Mouse (Mus musculus) liver, embryonic 14.5 days (tissue): ENCODE results near the gene Rcan1.

Source experiments
- CTCF ChIP-seq: IDR thresholded peaks from 2 replicates; pipeline ENCODE4 v1.5.1; 2016; ENCODE audit warnings: antibody characterized with exemption, low read depth, control low read depth
- EP300 ChIP-seq: IDR thresholded peaks from 2 replicates; pipeline ENCODE4 v1.6.1; 2016; ENCODE audit warnings: antibody characterized with exemption, low read depth

DNA sequence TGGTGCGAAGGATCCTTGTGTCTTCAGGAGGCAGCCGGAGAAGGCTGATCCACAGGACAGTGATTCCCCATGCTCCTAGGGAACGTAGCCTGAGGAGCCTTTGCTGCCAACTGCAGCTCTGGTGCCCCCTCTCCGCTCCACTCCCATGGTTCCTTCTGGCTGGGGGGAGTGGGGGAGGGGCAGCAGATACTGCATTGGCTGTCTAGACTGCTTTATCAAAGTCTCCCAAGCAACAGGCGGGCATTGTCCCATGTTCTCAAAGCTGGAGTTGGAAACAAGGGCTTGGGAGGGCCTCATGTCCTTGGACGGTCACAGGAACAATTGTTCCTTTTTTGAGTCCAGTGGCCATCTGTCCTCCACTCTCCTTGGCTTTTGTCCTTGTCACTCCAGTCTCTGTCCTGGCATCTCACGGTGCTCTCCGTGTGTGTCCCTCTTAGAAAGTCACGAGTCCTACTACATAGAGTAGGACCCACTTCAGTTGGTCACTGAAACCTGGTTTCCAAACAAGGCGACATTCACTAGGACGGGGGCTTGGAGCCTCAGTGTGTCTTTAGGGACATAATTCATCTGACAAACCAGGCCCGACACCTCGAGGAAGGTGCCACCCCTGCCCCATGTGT, 124.3 kb downstream of the Rcan1 start:
- TF ChIP-seq CTCF: no peak
- TF ChIP-seq EP300: no peak
